Mouse (Mus musculus): ENCODE results near the gene Zfp553. TPM values are rescaled to one million over a fixed set of nuclear protein-coding genes. Genes with fewer than 3 reads are reported as not detected.

Gene Zfp553
- 20.7 TPM for polyA plus RNA-seq (2017; shearing (Covaris generic))

GRCm38 (mm10) chr7:127232622-127233367 is at the start of gene Zfp553, which contains the start of gene Sept1:
Gene Zfp553 (plus strand): TSS chr7:127233061.
Gene Sept1 (minus strand): TSS chr7:127233130.

GRCm38 (mm10) chr7:127195544-127196295 is 37.1 kb upstream of the Zfp553 start, which contains the start of gene Cd2bp2:
Gene Cd2bp2 (minus strand): TSS chr7:127196050.

GRCm38 (mm10) chr7:127208295-127208552 is 24.6 kb upstream of the Zfp553 start, which contains the start of gene Tbc1d10b:
Gene Tbc1d10b (minus strand): TSS chr7:127208468.

GRCm38 (mm10) chr7:127208553-127209438 is 24.1 kb upstream of the Zfp553 start, which contains the start of gene Mylpf:
Gene Mylpf (plus strand): TSS chr7:127208890.

GRCm38 (mm10) chr7:127243870-127244657 is 11.2 kb downstream of the Zfp553 start, which contains the start of gene Zfp771:
Gene Zfp771 (plus strand): TSS chr7:127244274.

GRCm38 (mm10) chr7:127260309-127261111 is 27.6 kb downstream of the Zfp553 start, which contains the start of gene Dctpp1:
Gene Dctpp1 (minus strand): TSS chr7:127260709.

GRCm38 (mm10) chr7:127273925-127274789 is 41.3 kb downstream of the Zfp553 start, which contains the start of gene Sephs2:
Gene Sephs2 (minus strand): TSS chr7:127274055.

Other genes with a start within 250 kb of the Zfp553 start
- 59.1 TPM for gene Mvp, start 218.4 kb upstream of the Zfp553 start, polyA plus RNA-seq (2017; shearing (Covaris generic))
- 0.97 TPM for gene Pagr1b, start 216.6 kb upstream of the Zfp553 start, polyA plus RNA-seq (2017; shearing (Covaris generic))
- gene Pagr1a, start 215.7 kb upstream of the Zfp553 start, polyA plus RNA-seq (2017; shearing (Covaris generic)), result 149 TPM
- 32.7 TPM for gene Gm42742, start 212.0 kb upstream of the Zfp553 start, polyA plus RNA-seq (2017; shearing (Covaris generic))
- 14.6 TPM for gene Prrt2, start 211.8 kb upstream of the Zfp553 start, polyA plus RNA-seq (2017; shearing (Covaris generic))
- gene Maz, start 206.0 kb upstream of the Zfp553 start, polyA plus RNA-seq (2017; shearing (Covaris generic)), result 24.7 TPM
- gene Kif22, start 190.6 kb upstream of the Zfp553 start, polyA plus RNA-seq (2017; shearing (Covaris generic)), result 18.7 TPM
- gene Zg16, start 145.7 kb upstream of the Zfp553 start, polyA plus RNA-seq (2017; shearing (Covaris generic)), result not detected
- gene AI467606, start 141.7 kb upstream of the Zfp553 start, polyA plus RNA-seq (2017; shearing (Covaris generic)), result 389 TPM
- 19.1 TPM for gene Qprt, start 110.8 kb upstream of the Zfp553 start, polyA plus RNA-seq (2017; shearing (Covaris generic))
- 101 TPM for gene Spn, start 95.2 kb upstream of the Zfp553 start, polyA plus RNA-seq (2017; shearing (Covaris generic))
- gene Cd2bp2, start 37.0 kb upstream of the Zfp553 start, polyA plus RNA-seq (2017; shearing (Covaris generic)), result 80.9 TPM
- gene Tbc1d10b, start 24.6 kb upstream of the Zfp553 start, polyA plus RNA-seq (2017; shearing (Covaris generic)), result 12.2 TPM
- 20.7 TPM for gene Mylpf, start 24.2 kb upstream of the Zfp553 start, polyA plus RNA-seq (2017; shearing (Covaris generic))
- 488 TPM for gene Sept1, start 69 bp downstream of the Zfp553 start, polyA plus RNA-seq (2017; shearing (Covaris generic))
- 0.43 TPM for gene Zfp771, start 11.2 kb downstream of the Zfp553 start, polyA plus RNA-seq (2017; shearing (Covaris generic))
- 48.1 TPM for gene Dctpp1, start 27.6 kb downstream of the Zfp553 start, polyA plus RNA-seq (2017; shearing (Covaris generic))
- gene Sephs2, start 41.0 kb downstream of the Zfp553 start, polyA plus RNA-seq (2017; shearing (Covaris generic)), result 22.3 TPM
- 433 TPM for gene Itgal, start 63.2 kb downstream of the Zfp553 start, polyA plus RNA-seq (2017; shearing (Covaris generic))
- gene Zfp768, start 112.5 kb downstream of the Zfp553 start, polyA plus RNA-seq (2017; shearing (Covaris generic)), result 0.34 TPM
- gene Zfp747, start 143.0 kb downstream of the Zfp553 start, polyA plus RNA-seq (2017; shearing (Covaris generic)), result 18.2 TPM
- 7.5 TPM for gene 9130019O22Rik, start 154.1 kb downstream of the Zfp553 start, polyA plus RNA-seq (2017; shearing (Covaris generic))
- 6.0 TPM for gene E430018J23Rik, start 160.6 kb downstream of the Zfp553 start, polyA plus RNA-seq (2017; shearing (Covaris generic))
- 12.8 TPM for gene Zfp764, start 173.8 kb downstream of the Zfp553 start, polyA plus RNA-seq (2017; shearing (Covaris generic))
- 40.2 TPM for gene Zfp688, start 189.0 kb downstream of the Zfp553 start, polyA plus RNA-seq (2017; shearing (Covaris generic))
- gene Zfp689, start 216.1 kb downstream of the Zfp553 start, polyA plus RNA-seq (2017; shearing (Covaris generic)), result 8.9 TPM
- gene Prr14, start 226.6 kb downstream of the Zfp553 start, polyA plus RNA-seq (2017; shearing (Covaris generic)), result 145 TPM
- gene Fbrs, start 246.1 kb downstream of the Zfp553 start, polyA plus RNA-seq (2017; shearing (Covaris generic)), result 12.4 TPM

Data from activated CD4-positive, CD25-positive, alpha-beta regulatory T cell, adult 9 weeks (primary cell).